Mouse (Mus musculus) heart, embryonic 11.5 days (tissue): ENCODE results near the gene Evi2. TPM values are rescaled to one million over a fixed set of nuclear protein-coding genes. Genes with fewer than 3 reads are reported as not detected.

Source experiments
- ATAC-seq: fragments of 200-750 bp; cut with Nextera tagmentation; replicated peaks from 2 replicates; pipeline ENCODE4 v1.8.0; 2017; ENCODE audit warnings: moderate library complexity; ENCODE audit not compliant: insufficient number of reproducible peaks, low FRiP score, low TSS enrichment
- H3K27ac ChIP-seq: fragments of 300-500 bp; sonication (generic); 2 replicates; pipeline ENCODE4 v1.5.1; 2014; ENCODE audit warnings: mild to moderate bottlenecking, low read depth, low read length
- H3K27me3 ChIP-seq: fragments of 300-500 bp; sonication (generic); 2 replicates; pipeline ENCODE4 v1.6.1; 2014; ENCODE audit warnings: mild to moderate bottlenecking, low read length, mixed read lengths; ENCODE audit not compliant: control insufficient read depth, insufficient read depth
- H3K36me3 ChIP-seq: fragments of 300-500 bp; sonication (generic); 2 replicates; pipeline ENCODE4 v1.6.1; 2014; ENCODE audit warnings: mild to moderate bottlenecking, low read length, moderate library complexity, mixed read lengths; ENCODE audit not compliant: control insufficient read depth, insufficient read depth
- H3K4me1 ChIP-seq: fragments of 300-500 bp; sonication (generic); 2 replicates; pipeline ENCODE4 v1.6.1; 2014; ENCODE audit warnings: low read length; ENCODE audit not compliant: control insufficient read depth, insufficient read depth
- H3K4me2 ChIP-seq: fragments of 300-500 bp; sonication (generic); 2 replicates; pipeline ENCODE4 v1.6.1; 2014; ENCODE audit warnings: mild to moderate bottlenecking, moderate library complexity
- H3K4me3 ChIP-seq: fragments of 300-500 bp; sonication (generic); 2 replicates; pipeline ENCODE4 v1.5.1; 2014; ENCODE audit warnings: low read depth, low read length
- H3K9ac ChIP-seq: fragments of 300-500 bp; sonication (generic); 2 replicates; pipeline ENCODE4 v1.6.1; 2014; ENCODE audit warnings: mild to moderate bottlenecking, low read depth, low read length, moderate library complexity
- H3K9me3 ChIP-seq: fragments of 300-500 bp; sonication (generic); replicated peaks from 2 replicates; pipeline ENCODE4 v1.6.1; 2016; ENCODE audit warnings: low read length; ENCODE audit not compliant: control insufficient read depth
- WGBS: fragments of 180-500 bp; shearing (Covaris S2); extraction: QIAGEN DNeasy Blood & Tissue Kit; methylation state at CpG from one replicate; pipeline ENCODE4 v1.1.7; 2014; ENCODE audit not compliant: insufficient replicate concordance; 5-methylcytosine and 5-hydroxymethylcytosine counted together
- polyA plus RNA-seq: library from polyadenylated mRNA; unstranded; fragments of >200 nt; fragmentation: Nextera tagmentation; extraction: Ambion mirVana; gene quantifications from 2 replicates; pipeline ENCODE4 v1.2.1, GENCODE M21; 2014

The Evi2 gene
- polyA plus RNA-seq, 1 experiment from 2014 or later, result 1.4 TPM

DNA sequence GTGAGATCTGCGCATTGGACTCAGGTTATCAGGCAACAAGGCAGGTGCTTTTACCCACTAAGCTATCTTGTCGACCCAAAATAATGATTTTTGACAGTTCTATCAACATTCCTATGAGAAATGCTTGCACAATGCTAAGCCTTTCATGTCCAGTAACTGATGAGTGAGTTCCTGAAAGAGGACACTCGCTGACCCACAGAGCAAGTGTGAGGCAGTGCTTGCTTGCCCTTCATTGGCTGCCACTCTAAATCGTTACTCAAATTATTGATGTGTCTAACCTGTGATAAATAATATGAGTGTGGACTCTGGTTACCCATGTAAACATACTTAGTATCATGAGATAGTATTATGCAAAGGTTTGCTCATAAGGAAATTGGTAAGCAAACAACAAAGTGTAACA is 30.1 kb upstream of the Evi2 start:
- Histone ChIP-seq H3K9me3 (no peaks in the 10 kb centered on the region), H3K27ac (no peak overlapping the region), H3K4me1 (no peaks in the 10 kb centered on the region), H3K4me3 (no peak overlapping the region), H3K36me3 (peaks cover 10% of the 10 kb centered on the region), H3K27me3 (no peaks in the 10 kb centered on the region), H3K9ac (no peak overlapping the region), H3K4me2 (no peak overlapping the region)
- 86% methylated on average over 4 of the region's 4 CpGs for WGBS
- ATAC-seq, result no peak

DNA sequence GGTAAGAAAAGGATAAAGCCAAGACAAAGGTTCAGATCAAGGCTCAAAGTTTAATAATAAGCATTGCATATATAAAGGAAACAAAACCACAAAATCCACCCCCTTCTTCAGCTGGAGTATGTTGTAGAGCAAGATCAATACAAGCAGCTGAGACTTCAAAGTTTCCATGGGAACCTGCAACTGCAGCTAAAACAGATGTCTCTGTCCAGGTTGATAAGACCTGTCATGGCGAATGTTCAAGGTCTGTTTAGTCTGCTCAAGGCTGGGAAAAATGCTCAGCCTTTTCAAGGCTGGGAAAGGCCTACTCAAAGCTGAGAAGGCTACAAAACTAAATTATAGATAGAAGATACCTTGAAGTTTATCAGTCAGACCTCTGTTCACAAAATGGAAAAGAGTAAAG is 22.2 kb upstream of the Evi2 start:
- no peaks in the 10 kb centered on the region for H3K4me1 ChIP-seq
- H3K36me3 ChIP-seq, result peaks cover 18% of the 10 kb centered on the region
- WGBS, result 38% methylated on average over 1 of the region's 1 CpGs
- H3K9ac ChIP-seq, result no peak overlapping the region
- H3K9me3 ChIP-seq, result no peaks in the 10 kb centered on the region
- H3K4me3 ChIP-seq, result no peak overlapping the region
- H3K27ac ChIP-seq, result no peak overlapping the region
- ATAC-seq, result no peak
- H3K27me3 ChIP-seq, result no peaks in the 10 kb centered on the region
- no peak overlapping the region for H3K4me2 ChIP-seq

DNA sequence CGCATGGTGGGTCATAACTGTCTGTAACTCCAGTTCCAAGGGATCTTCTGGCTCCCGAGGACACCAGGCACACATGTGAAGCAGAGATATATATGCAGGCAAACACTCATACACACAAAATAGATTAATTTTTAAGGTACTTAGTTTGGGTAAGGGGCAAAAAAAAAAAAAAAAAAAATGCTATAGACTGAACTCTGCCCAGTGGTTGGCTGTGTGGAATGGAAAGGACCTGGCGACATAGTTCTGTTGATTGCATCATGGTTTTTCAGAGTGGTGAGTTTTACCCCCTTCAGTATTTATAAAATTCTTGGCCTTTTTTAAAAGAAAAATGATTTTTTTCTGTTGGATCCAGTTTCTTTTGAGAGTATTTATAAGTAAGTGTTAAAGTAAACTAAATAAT is 5.9 kb upstream of the Evi2 start:
- Histone ChIP-seq H3K4me2 (no peak overlapping the region), H3K36me3 (peaks cover 4% of the 10 kb centered on the region; the same call in 1 of the 2 replicates), H3K9ac (no peak overlapping the region), H3K4me1 (peaks cover 8% of the 10 kb centered on the region; the same call in 1 of the 2 replicates), H3K9me3 (no peaks in the 10 kb centered on the region), H3K27me3 (no peaks in the 10 kb centered on the region), H3K4me3 (no peak overlapping the region), H3K27ac (no peak overlapping the region)
- no peak for ATAC-seq
- WGBS, result 88% methylated on average over 3 of the region's 3 CpGs

DNA sequence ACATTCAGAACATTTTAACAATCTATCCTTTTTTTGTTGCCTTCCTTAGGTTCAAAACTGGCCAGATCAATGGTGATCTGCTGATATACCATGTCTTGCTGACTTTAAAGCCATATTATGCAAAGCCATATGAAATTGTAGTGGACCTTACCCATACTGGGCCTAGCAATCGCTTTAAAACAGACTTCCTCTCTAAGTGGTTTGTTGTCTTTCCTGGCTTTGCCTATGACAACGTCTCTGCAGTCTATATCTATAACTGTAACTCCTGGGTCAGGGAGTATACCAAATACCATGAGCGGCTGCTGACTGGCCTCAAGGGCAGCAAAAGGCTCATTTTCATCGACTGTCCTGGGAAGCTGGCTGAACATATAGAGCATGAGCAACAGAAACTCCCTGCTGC is 5.2 kb upstream of the Evi2 start:
- WGBS, result 80% methylated on average over 4 of the region's 4 CpGs
- no peaks in the 10 kb centered on the region for H3K27me3 ChIP-seq
- H3K4me2 ChIP-seq, result no peak overlapping the region
- H3K9me3 ChIP-seq, result no peaks in the 10 kb centered on the region
- H3K4me1 ChIP-seq, result peaks cover 8% of the 10 kb centered on the region; the same call in 1 of the 2 replicates
- H3K36me3 ChIP-seq, result peaks cover 2% of the 10 kb centered on the region; the same call in 1 of the 2 replicates
- H3K4me3 ChIP-seq, result no peak overlapping the region
- H3K9ac ChIP-seq, result no peak overlapping the region
- no peak overlapping the region for H3K27ac ChIP-seq
- ATAC-seq, result no peak

GRCm38 (mm10) chr11:79533950-79534690 is 3.7 kb upstream of the Evi2 start:
- H3K27me3 ChIP-seq, result no peaks in the 10 kb centered on the region
- H3K4me1 ChIP-seq, result peaks cover 8% of the 10 kb centered on the region; the same call in 1 of the 2 replicates
- no peak overlapping the region for H3K4me2 ChIP-seq
- no peak overlapping the region for H3K27ac ChIP-seq
- WGBS, result 77% methylated on average over 8 of the region's 8 CpGs
- no peak overlapping the region for H3K9ac ChIP-seq
- no peaks in the 10 kb centered on the region for H3K9me3 ChIP-seq
- no peak for ATAC-seq
- peaks cover 2% of the 10 kb centered on the region; the same call in 1 of the 2 replicates for H3K36me3 ChIP-seq
- H3K4me3 ChIP-seq, result no peak overlapping the region

DNA sequence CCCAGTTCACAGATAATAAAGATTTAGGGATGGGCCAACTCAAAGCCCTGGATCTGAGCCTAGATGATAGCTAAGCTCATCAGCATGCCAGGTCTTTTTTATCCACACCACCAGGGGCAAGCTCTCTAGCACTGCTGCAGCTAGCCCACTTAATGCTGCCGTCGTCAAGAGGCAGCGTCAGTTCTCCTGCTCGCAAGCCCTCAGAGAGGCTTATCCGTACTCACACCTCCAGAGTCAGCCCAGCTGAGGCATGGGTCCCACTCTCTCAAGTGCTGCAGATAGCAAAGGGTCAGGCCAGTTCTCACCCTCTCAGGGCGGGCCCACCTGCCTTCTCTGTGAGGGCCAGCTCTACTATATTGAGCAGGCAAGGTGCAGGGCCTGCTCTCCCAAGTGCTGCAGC is 2.9 kb upstream of the Evi2 start:
- Histone ChIP-seq H3K36me3 (peaks cover 2% of the 10 kb centered on the region; the same call in 1 of the 2 replicates), H3K27ac (no peak overlapping the region)
- WGBS, result 45% methylated on average over 6 of the region's 6 CpGs

DNA sequence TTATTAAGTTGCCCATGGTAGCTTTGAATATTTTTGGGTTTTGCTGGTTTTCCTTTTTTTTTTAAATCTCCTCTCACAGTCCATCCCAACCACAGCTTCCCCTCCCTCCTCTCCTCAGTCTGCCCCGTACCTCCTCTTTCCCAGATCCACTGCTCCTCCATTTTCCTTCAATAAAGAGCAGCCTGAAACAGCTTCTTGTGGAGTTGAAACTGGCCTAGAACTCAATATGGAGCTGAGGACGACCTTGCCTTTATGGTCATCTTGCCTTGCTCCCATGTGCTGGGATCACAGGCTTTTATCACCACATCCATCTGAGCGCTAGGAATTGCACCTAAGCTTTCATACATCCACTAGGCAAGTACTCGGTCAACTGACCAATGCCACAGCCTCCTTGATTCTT is 1.1 kb upstream of the Evi2 start:
- no peak for ATAC-seq
- Histone ChIP-seq H3K9ac (no peak overlapping the region), H3K27me3 (no peaks in the 10 kb centered on the region), H3K9me3 (no peaks in the 10 kb centered on the region), H3K4me3 (no peak overlapping the region), H3K36me3 (peaks cover 6% of the 10 kb centered on the region; the same call in 1 of the 2 replicates), H3K4me1 (peaks cover 12% of the 10 kb centered on the region), H3K27ac (no peak overlapping the region), H3K4me2 (no peak overlapping the region)
- WGBS, result 89% methylated on average over 4 of the region's 4 CpGs

More for the DNA sequence above, 2.9 kb upstream of the Evi2 start:
- Histone ChIP-seq H3K27me3 (no peaks in the 10 kb centered on the region), H3K4me2 (no peak overlapping the region), H3K4me3 (no peak overlapping the region), H3K9ac (no peak overlapping the region), H3K4me1 (peaks cover 8% of the 10 kb centered on the region; the same call in 1 of the 2 replicates), H3K9me3 (no peaks in the 10 kb centered on the region)
- ATAC-seq, result peak; percentile 52

- Histone ChIP-seq H3K9me3 (no peaks in the 10 kb centered on the region), H3K27me3 (no peaks in the 10 kb centered on the region), H3K36me3 (0 out of 2 replicates have a peak, but pooled peaks cover 4% of the 10 kb centered on the region), H3K4me2 (no peak overlapping the region), H3K4me3 (no peak overlapping the region), H3K4me1 (peaks cover 12% of the 10 kb centered on the region), H3K9ac (no peak overlapping the region), H3K27ac (no peak overlapping the region)
- 87% methylated on average over 11 of the region's 11 CpGs for WGBS
- no peak for ATAC-seq
Measured at GRCm38 (mm10) chr11:79530774-79531173, 385 bp upstream of the Evi2 start.

- no peak for ATAC-seq
- H3K27ac ChIP-seq, result no peak overlapping the region
- peaks cover 12% of the 10 kb centered on the region for H3K4me1 ChIP-seq
- 0 out of 2 replicates have a peak, but pooled peaks cover 4% of the 10 kb centered on the region for H3K36me3 ChIP-seq
- no peak overlapping the region for H3K9ac ChIP-seq
- H3K4me3 ChIP-seq, result no peak overlapping the region
- H3K4me2 ChIP-seq, result no peak overlapping the region
- no peaks in the 10 kb centered on the region for H3K9me3 ChIP-seq
- 88% methylated on average over 2 of the region's 2 CpGs for WGBS
- no peaks in the 10 kb centered on the region for H3K27me3 ChIP-seq
Measured at GRCm38 (mm10) chr11:79529736-79530135, 653 bp downstream of the Evi2 start.
